Mouse (Mus musculus): ENCODE results near the gene Nenf. TPM values are rescaled to one million over a fixed set of nuclear protein-coding genes. Genes with fewer than 3 reads are reported as not detected.

Nenf gene
- polyA plus RNA-seq, 3 experiments from 2014 or later: 1.7 to 2.5 (median 1.8) TPM

GRCm38 (mm10) chr1:191318686-191319085 lies 692 bp upstream of the Nenf start:
- ATAC-seq: no peak

- no peak for ATAC-seq
Observed at GRCm38 (mm10) chr1:191316818-191317217, 1.2 kb downstream of the Nenf start.

DNA sequence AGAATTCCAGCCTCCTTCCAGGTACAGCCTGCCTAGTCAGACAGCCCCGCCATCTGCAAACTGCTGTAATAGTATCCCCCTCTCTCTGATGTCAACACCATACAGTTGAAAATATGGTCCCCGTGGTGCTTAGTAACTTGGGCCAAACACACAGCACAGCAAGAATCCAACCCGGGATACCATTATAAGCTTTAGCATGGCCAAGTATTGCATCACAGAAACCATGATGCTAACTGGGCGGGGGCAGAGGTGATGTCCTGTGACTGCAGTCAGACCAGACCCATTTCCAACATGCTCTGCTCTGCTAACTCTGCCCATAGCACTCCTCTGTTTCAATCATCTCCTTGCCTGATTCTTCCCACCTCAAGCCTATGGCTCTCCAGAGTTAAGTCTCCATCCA lies 4.1 kb downstream of the Nenf start:
- no peak for ATAC-seq

GRCm38 (mm10) chr1:191313158-191313557 lies 4.8 kb downstream of the Nenf start:
- no peak for ATAC-seq

DNA sequence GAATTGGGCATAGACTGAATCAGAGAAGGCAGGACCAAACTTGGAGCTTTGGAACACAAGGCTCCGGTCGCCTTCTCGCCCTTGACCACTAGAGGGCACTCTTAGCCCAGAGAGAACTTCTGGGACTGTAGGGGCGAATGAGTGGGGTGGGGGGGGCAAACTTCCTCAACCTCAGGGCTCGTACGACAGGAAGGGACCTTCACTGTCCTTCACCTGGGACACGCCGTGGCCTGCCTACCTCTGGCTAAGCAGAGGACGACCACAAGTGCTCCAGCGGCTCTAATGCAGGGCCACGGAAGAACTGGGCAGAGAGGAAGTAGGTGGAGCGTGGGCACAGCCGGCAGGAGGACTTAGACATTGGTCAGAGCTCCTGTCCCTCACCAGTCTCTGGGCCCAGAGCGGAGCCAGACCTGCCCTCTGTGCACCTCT lies 5.5 kb downstream of the Nenf start:
- ATAC-seq: peak; percentile 87

- no peak for ATAC-seq
Observed at GRCm38 (mm10) chr1:191311296-191311898, 6.6 kb downstream of the Nenf start.

GRCm38 (mm10) chr1:191307766-191308455 lies 10.1 kb downstream of the Nenf start:
- ATAC-seq: no peak

GRCm38 (mm10) chr1:191306316-191306715 lies 11.7 kb downstream of the Nenf start:
- ATAC-seq: no peak

GRCm38 (mm10) chr1:191305610-191306009 lies 12.4 kb downstream of the Nenf start:
- peak; percentile 77 for ATAC-seq

DNA sequence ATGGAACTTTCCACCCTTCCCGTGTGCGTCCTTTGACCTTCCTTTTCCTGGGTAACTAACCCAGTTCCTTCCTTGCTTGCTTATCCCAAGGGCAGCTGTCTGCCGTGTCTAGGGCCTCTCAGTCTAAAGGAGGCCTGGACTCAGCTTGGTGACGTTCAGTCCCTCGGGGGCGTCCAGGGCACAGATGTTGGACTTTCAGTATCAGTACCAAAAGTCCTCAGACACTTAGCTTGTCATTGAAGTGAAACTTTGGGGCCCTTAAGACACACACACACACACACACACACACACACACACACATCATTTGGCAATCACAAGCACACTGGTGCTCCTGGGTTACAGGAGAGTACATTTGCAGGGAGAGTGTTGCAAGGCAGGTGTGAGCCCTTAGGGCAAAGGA lies 13.8 kb downstream of the Nenf start:
- ATAC-seq: no peak

DNA sequence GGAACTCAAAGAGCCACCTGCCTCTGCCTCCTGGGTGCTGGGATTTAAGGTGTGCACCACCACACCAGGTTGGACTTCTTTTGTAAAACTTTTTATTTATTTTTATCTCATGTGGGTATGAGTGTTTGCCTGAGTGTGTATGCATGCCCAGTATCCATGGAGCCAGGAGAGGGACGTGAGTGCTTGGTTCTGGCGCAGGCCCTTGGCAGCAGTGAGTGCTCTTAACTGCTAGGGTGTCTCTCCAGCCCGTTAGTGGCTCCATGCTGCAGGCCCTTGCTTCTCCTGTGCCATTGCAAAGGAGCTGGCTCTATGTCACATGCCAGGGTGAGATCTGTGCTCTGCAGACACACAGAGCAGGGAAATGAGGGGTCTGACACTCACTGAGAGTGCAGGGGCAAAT lies 14.3 kb downstream of the Nenf start:
- ATAC-seq: no peak

- ATAC-seq: no peak
Observed at GRCm38 (mm10) chr1:191301903-191302302, 16.1 kb downstream of the Nenf start.

GRCm38 (mm10) chr1:191299215-191299942 lies 18.6 kb downstream of the Nenf start:
- ATAC-seq: no peak

- no peak for ATAC-seq
Observed at GRCm38 (mm10) chr1:191298304-191298703, 19.7 kb downstream of the Nenf start.

DNA sequence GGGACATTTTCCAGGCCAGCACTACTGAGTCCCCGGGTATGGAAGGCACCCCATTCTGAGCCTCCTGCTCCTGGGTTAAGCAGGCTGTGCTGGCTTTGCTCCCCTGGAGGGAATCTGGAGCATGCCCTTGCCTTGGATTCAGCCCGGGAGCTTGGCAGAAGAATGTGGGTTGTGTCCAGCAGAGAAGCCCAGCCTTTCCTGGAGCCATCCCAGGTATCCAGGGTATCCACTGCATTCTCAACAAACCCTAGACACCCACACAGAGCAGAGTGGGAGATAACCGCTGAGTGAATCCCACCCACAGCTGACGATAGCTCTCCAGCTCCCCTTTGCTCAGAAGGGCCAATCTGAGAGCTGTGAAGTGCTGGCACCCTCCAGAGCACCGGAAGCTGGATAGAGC lies 21.5 kb downstream of the Nenf start:
- no peak for ATAC-seq

DNA sequence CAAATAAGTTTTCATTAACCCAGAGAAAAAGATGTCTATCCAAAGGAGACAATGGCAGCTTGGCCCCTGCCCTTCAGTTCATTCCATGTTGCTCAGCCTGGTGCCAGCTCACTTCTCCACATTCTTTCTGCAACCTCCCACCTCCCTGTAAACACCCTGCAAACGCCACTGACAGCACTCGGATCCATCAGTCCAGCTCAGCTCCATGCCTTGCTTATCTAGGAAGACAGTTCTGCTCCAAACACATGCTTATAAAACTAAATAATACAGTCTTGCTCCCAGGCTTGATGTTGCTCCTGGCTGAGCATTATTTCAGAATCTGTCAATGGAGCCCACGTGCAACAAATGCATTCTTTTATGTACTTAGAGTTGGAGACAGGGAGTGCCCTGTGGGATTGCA lies 22.2 kb downstream of the Nenf start:
- ATAC-seq: no peak

- no peak for ATAC-seq
Observed at GRCm38 (mm10) chr1:191293996-191294795, 23.8 kb downstream of the Nenf start.

DNA sequence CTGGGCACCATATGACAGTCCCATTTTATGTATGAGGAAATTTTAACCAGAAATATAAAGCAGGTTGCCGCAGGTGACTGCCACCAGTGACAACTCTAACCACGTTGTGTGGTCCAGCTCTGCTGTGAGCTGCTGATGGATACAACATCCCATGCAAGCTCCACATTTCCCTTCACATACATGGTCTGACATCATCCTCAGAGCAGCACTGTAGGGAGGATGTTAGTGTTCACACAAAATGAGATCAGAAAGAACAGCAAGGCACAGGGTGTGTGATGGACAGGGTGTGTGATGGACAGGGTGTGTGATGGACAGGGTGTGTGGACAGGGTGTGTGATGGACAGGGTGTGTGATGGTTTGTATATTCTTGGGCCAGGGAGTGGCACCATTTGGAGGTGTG lies 24.9 kb downstream of the Nenf start:
- ATAC-seq: no peak

- no peak for ATAC-seq
Observed at GRCm38 (mm10) chr1:191292348-191292747, 25.6 kb downstream of the Nenf start.

- ATAC-seq: peak; percentile 38
Observed at GRCm38 (mm10) chr1:191288762-191289161, 29.2 kb downstream of the Nenf start.

DNA sequence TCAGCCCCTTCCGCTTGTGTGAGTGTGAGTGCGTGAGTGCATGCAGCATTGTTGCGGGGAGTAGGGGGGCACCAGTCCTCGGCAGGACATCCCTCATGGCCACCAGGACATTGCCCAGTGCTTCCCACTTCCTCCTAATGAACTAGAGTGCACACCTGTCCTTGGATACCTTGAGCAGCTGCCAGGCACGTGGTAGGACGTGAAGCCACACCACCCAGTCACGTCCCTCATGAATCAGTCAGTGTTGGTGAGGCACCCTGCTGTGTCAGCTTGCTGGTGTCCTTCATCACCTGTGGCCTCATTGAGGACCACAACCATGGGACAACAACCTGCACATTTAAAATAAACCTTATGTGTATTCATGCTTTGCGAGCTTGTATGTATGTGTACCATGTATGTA lies 33.5 kb downstream of the Nenf start:
- ATAC-seq: no peak

DNA sequence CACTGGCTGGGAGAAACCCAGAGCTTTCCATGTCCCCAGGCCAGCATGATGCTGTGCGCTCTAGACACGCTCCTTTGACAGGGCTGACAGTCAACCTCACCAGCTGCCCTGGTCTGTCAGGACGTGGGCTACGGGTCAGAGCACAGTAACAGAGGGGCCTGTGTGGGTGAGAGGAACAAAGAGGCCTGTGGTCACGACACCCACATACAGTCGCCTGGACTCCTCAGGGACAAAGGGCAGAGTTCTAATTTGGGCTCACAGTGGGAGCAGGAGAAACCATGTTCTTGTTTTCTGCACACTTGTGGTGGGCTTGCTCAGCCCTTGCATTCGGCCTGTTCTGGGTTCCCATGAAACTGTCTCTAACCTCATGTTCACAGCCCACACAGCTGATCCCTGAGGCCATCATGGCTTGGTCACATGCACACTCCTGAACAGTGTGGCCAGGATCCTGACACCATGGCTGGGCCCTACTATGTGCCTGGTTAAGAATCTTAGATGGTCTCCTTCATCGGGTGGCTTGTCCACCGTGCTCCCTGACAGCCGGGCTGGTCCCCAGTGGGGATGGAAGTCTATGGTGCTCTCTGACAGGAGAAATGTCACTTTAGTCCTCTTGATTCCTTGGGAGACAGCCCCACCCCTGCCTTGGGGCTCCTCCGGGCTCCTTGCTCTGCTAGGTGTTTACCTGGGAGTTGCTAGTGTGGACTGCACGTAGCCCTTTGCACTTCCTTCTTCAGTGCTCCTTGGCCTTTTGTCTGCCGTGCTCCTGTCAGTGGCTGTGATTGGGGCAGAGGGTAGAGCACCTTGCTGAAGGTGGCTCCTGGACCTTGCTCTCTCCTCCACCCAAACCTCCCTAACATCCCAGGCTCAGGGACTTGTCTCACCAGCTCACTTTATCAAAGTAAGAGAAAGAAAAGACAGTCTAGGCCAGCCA lies 34.6 kb downstream of the Nenf start:
- ATAC-seq: no peak

Data from inflammation-experienced regulatory T-cells, adult 6 months (primary cell).